Mouse (Mus musculus) right cerebral cortex, postnatal 14 days (tissue): ENCODE data around the gene Traf5.
A peak's percentile ranks its signal among the peaks of the same experiment; 100 is the strongest.

ENCODE experiments used
- DNase-seq: peaks from one replicate; pipeline ENCODE4 v3.0.0; 2022

Gene Traf5

GRCm38 (mm10) chr1:191963948-191964772 lies 128.2 kb downstream of the Traf5 start:
- peak; percentile 87 for DNase-seq

GRCm38 (mm10) chr1:191963413-191963812 lies 128.9 kb downstream of the Traf5 start:
- DNase-seq, result no peak

DNA sequence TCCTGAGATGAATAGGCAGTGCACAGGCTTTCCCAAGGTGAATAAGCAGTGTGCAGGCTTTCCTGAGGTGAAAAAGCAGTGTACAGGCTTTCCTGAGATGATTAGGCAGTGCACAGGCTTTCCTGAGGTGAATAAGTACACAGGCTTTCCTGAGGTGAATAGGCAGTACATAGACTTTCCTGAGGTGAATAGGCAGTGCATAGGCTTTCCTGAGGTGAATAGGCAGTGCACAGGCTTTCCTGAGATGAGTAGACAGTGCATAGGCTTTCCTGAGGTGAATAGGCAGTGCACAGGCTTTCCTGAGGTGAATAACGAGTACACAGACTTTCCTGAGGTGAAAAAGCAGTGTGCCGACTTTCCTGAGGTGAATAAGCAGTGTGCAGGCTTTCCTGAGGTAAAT lies 131.4 kb downstream of the Traf5 start:
- DNase-seq, result no peak

DNA sequence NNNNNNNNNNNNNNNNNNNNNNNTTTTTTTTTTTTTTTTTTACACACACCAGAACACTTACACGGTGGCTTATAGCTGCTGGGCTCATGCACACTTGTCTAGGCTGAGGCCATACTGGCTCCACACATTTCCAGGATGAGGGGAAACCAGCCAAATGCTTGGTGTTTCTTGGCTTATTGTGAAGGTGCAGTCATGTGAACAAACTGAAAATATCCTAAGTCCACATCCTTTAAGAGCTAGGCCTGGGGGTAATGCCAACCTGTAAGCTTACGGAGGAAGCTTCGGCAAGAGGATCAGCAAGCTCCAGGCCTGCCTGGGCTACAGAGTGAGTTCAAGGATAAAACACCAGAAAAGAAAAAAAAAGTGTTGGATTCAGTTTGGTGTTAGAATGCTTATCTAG lies 135.0 kb downstream of the Traf5 start:
- DNase-seq, result no peak

- no peak for DNase-seq
Observed at GRCm38 (mm10) chr1:191956871-191957270, 135.5 kb downstream of the Traf5 start.

DNA sequence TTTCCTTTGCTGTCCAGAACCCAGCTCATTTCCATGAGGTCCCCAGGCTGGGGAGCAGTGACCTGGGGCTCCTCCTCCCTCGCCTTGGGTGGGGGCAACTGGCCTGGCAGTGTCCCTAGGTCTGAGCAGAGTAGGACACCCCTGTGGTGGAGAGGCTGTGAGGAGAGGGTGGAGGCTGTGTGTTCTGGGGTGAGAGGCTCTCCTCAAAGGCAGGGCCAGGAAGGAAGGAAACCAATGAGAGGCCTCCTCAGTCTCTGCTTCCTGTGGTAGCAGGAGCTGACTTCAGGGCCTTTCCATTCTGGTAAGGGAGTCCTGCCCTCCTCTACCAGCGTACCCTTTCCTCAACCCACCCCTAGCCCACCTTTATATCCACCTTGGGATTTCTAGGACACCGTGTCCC lies 136.1 kb downstream of the Traf5 start:
- DNase-seq, result no peak

- DNase-seq, result no peak
Observed at GRCm38 (mm10) chr1:191955101-191955500, 137.3 kb downstream of the Traf5 start.

DNA sequence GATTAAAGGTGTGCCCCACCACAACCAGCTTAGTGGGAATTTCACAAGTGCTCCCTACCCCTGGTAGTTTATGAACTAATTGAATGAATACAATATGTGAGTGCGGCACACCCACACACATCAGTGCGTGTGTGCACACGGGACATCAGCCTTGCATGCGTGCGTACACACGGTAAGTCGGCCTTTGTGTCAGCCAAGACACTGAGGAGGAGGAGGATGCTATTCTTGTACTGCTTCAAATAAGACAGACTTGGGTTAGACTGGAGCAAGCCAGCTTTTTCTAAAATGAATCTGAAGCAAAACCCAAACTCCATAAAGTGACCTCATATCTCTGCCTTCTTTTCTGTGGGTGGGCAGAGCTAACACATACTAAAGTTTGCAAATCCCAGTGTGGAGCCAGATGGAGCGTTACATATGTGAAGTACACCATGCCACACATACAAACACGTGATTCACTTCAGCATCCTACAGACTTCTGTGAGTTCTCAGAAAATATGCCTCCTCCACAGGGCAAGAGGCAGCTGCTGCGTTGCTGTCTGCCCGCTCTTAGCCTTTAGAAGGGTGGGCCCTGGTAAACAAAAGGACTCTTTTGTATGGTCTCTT lies 139.5 kb downstream of the Traf5 start:
- DNase-seq, result no peak

DNA sequence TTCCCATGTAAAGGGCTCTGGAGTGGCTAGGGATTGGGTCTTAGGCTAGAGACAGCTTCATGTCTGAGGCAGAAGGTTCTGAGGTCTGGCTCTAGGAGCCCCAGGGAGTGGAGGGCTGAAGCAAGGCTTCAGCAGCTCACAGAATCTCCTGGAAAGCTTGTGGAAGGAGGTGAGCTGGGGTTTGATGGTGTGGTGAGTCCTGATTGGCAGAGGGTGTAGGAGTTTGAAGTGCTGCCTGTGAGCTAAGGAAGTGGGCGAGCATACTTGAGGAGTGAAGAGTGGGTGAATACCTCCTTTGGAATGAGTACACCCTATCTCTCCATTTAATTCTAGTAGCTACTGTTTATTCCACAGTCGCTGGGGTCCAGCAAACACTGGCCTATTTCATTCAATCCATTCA lies 141.7 kb downstream of the Traf5 start:
- DNase-seq, result no peak

DNA sequence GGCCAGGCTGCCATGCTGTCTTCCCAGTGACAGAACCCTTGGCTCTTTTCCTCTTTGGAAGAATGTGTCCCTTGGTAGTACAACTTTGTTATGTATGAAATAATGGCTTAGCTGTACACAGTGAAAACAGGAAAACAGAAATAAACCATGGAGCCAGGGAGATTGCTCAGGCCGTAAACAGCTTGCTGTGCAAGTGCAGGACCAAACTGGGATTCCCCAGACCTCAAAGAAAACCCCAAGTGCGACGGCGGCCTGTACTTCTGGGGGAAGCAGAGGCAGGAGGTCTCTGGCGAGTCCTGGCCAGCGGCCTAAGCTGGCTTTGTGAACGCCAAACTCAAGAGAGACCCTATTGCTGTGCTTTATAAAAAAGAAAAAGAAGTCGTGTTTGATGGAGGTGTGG lies 143.8 kb downstream of the Traf5 start:
- no peak for DNase-seq

GRCm38 (mm10) chr1:191947796-191948195 lies 144.6 kb downstream of the Traf5 start:
- DNase-seq, result no peak
